Mouse (Mus musculus) forebrain, embryonic 10.5 days (tissue): ENCODE measurements around the gene Ctnnb1. TPM values are rescaled to one million over a fixed set of nuclear protein-coding genes. Genes with fewer than 3 reads are reported as not detected.

ENCODE experiments used
- DNase-seq: peaks from one replicate; pipeline ENCODE4 v3.0.0-alpha.2; 2017; ENCODE audit warnings: low spot score; ENCODE audit errors: extremely low spot score
- H3K27ac ChIP-seq: fragments of 300-500 bp; sonication (generic); 2 replicates; pipeline ENCODE4 v1.5.1; 2016; ENCODE audit warnings: mild to moderate bottlenecking
- H3K27me3 ChIP-seq: fragments of 300-500 bp; sonication (generic); 2 replicates; pipeline ENCODE4 v1.6.1; 2016; ENCODE audit warnings: mild to moderate bottlenecking; ENCODE audit not compliant: poor library complexity, severe bottlenecking
- H3K36me3 ChIP-seq: fragments of 300-500 bp; sonication (generic); replicated peaks from 2 replicates; pipeline ENCODE4 v1.6.1; 2016; ENCODE audit warnings: mild to moderate bottlenecking, moderate library complexity
- H3K4me1 ChIP-seq: fragments of 300-500 bp; sonication (generic); 2 replicates; pipeline ENCODE4 v1.6.1; 2016
- H3K4me3 ChIP-seq: fragments of 300-500 bp; sonication (generic); 2 replicates; pipeline ENCODE4 v1.5.1; 2016; ENCODE audit warnings: mild to moderate bottlenecking, moderate library complexity
- H3K9me3 ChIP-seq: fragments of 300-500 bp; sonication (generic); 2 replicates; pipeline ENCODE4 v1.6.1; 2016; ENCODE audit warnings: mild to moderate bottlenecking, moderate library complexity
- WGBS: fragments of 180-500 bp; shearing (Covaris S2); methylation state at CpG from one replicate; pipeline ENCODE4 v1.1.7; 2016; 5-methylcytosine and 5-hydroxymethylcytosine counted together
- polyA plus RNA-seq: library from polyadenylated mRNA; unstranded; fragments of >200 nt; fragmentation: Nextera tagmentation; extraction: Ambion mirVana; gene quantifications from 2 replicates; pipeline ENCODE4 v1.2.1, GENCODE M21; 2016

Gene Ctnnb1
- polyA plus RNA-seq, result 647 and 664 TPM in 2 replicates

- Histone ChIP-seq H3K4me1 (peaks cover 57% of the 10 kb centered on the region), H3K27ac (peak within 1 kb of the TSS; percentile 65; the same call in 1 of the 2 replicates), H3K4me3 (peak within 1 kb of the TSS; percentile 24), H3K27me3 (no peaks in the 10 kb centered on the region), H3K36me3 (no peaks in the 10 kb centered on the region), H3K9me3 (no peaks in the 10 kb centered on the region)
- WGBS, result 61% methylated on average over 11 of the region's 11 CpGs
- no peak for DNase-seq
Observed at GRCm38 (mm10) chr9:120929081-120929480, at the start of gene Ctnnb1. Ctnnb1 (plus strand) TSS chr9:120929216.

- Histone ChIP-seq H3K36me3 (no peaks in the 10 kb centered on the region), H3K27ac (no peak overlapping the region), H3K4me1 (peaks cover 15% of the 10 kb centered on the region), H3K9me3 (no peaks in the 10 kb centered on the region), H3K4me3 (no peak overlapping the region), H3K27me3 (no peaks in the 10 kb centered on the region)
- no peak for DNase-seq
- WGBS, result 87% methylated on average over 9 of the region's 9 CpGs
Observed at GRCm38 (mm10) chr9:120880286-120880685, 48.7 kb upstream of the Ctnnb1 start.

GRCm38 (mm10) chr9:120881121-120881520 is 47.9 kb upstream of the Ctnnb1 start:
- no peak for DNase-seq
- Histone ChIP-seq H3K27me3 (no peaks in the 10 kb centered on the region), H3K4me3 (no peak overlapping the region), H3K27ac (no peak overlapping the region), H3K36me3 (no peaks in the 10 kb centered on the region), H3K9me3 (no peaks in the 10 kb centered on the region), H3K4me1 (peaks cover 16% of the 10 kb centered on the region)
- WGBS, result 94% methylated on average over 15 of the region's 15 CpGs

GRCm38 (mm10) chr9:120881839-120882238 is 47.2 kb upstream of the Ctnnb1 start:
- Histone ChIP-seq H3K27me3 (no peaks in the 10 kb centered on the region), H3K4me1 (peaks cover 13% of the 10 kb centered on the region), H3K27ac (no peak overlapping the region), H3K9me3 (no peaks in the 10 kb centered on the region), H3K36me3 (no peaks in the 10 kb centered on the region), H3K4me3 (no peak overlapping the region)
- WGBS, result 83% methylated on average over 4 of the region's 4 CpGs
- no peak for DNase-seq

- Histone ChIP-seq H3K9me3 (no peaks in the 10 kb centered on the region), H3K36me3 (no peaks in the 10 kb centered on the region), H3K27ac (peak overlapping the region; percentile 32), H3K4me3 (no peak overlapping the region), H3K27me3 (no peaks in the 10 kb centered on the region), H3K4me1 (peaks cover 12% of the 10 kb centered on the region)
- 78% methylated on average over 10 of the region's 10 CpGs for WGBS
- no peak for DNase-seq
Observed at GRCm38 (mm10) chr9:120884726-120885125, 44.3 kb upstream of the Ctnnb1 start.

GRCm38 (mm10) chr9:120887631-120888030 is 41.4 kb upstream of the Ctnnb1 start:
- 83% methylated on average over 2 of the region's 2 CpGs for WGBS
- no peak overlapping the region for H3K27ac ChIP-seq
- no peak overlapping the region for H3K4me3 ChIP-seq
- H3K4me1 ChIP-seq, result peaks cover 12% of the 10 kb centered on the region
- no peaks in the 10 kb centered on the region for H3K36me3 ChIP-seq
- DNase-seq, result no peak
- H3K27me3 ChIP-seq, result no peaks in the 10 kb centered on the region
- H3K9me3 ChIP-seq, result no peaks in the 10 kb centered on the region

GRCm38 (mm10) chr9:120893435-120893834 is 35.6 kb upstream of the Ctnnb1 start:
- no peak overlapping the region for H3K27ac ChIP-seq
- 96% methylated on average over 11 of the region's 11 CpGs for WGBS
- H3K36me3 ChIP-seq, result no peaks in the 10 kb centered on the region
- no peaks in the 10 kb centered on the region for H3K27me3 ChIP-seq
- peaks cover 4% of the 10 kb centered on the region; the same call in 1 of the 2 replicates for H3K4me1 ChIP-seq
- H3K9me3 ChIP-seq, result no peaks in the 10 kb centered on the region
- no peak overlapping the region for H3K4me3 ChIP-seq
- DNase-seq, result no peak

- no peak overlapping the region for H3K4me3 ChIP-seq
- no peaks in the 10 kb centered on the region for H3K9me3 ChIP-seq
- no peaks in the 10 kb centered on the region for H3K27me3 ChIP-seq
- no peak overlapping the region for H3K27ac ChIP-seq
- H3K4me1 ChIP-seq, result peaks cover 4% of the 10 kb centered on the region; the same call in 1 of the 2 replicates
- 81% methylated on average over 10 of the region's 10 CpGs for WGBS
- no peak for DNase-seq
- H3K36me3 ChIP-seq, result no peaks in the 10 kb centered on the region
Observed at GRCm38 (mm10) chr9:120893971-120894370, 35.0 kb upstream of the Ctnnb1 start.

DNA sequence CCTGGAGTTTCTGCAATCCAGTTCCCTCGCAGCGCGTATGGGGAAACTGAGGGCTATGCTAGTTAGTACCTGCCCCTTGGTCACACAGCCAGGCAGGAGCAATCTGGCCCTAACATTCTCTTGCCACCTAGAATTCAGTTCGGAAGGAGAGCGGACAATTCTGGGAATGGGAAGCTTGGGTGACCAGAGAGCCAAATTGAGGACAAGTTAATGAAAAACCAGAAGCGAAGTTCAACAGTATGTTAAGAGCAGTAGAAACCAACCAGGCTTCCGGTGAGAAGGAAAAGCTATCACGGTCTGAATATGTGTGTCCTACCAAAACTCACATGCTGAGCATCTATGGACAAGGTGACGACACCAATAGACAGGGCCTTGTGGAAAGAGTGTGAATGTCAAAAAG is 34.6 kb upstream of the Ctnnb1 start:
- H3K9me3 ChIP-seq, result no peaks in the 10 kb centered on the region
- no peaks in the 10 kb centered on the region for H3K27me3 ChIP-seq
- no peak overlapping the region for H3K27ac ChIP-seq
- DNase-seq, result no peak
- no peak overlapping the region for H3K4me3 ChIP-seq
- peaks cover 4% of the 10 kb centered on the region; the same call in 1 of the 2 replicates for H3K4me1 ChIP-seq
- H3K36me3 ChIP-seq, result no peaks in the 10 kb centered on the region
- 97% methylated on average over 9 of the region's 9 CpGs for WGBS

DNA sequence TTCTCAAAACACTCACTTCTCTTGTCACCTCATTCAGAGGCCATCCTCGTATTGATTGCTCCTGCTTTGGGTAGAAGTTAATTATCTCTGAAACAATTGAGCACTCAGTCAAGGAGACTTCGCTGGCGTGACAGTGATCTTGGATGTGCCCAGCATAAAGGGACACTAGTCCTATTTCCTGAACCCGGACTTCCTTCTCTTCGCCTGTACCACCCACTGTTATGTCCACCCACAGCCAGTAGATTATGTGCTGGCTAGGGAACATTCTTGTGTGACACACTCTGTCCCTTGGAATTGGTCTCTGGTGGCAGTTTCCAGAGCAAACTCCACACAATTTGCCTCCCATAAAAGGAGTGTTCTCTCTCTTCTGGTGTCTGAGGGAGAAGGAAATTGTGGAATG is 32.5 kb upstream of the Ctnnb1 start:
- WGBS, result 58% methylated on average over 5 of the region's 5 CpGs
- Histone ChIP-seq H3K27me3 (no peaks in the 10 kb centered on the region), H3K27ac (no peak overlapping the region), H3K4me1 (peaks cover 14% of the 10 kb centered on the region), H3K9me3 (no peaks in the 10 kb centered on the region), H3K36me3 (no peaks in the 10 kb centered on the region), H3K4me3 (no peak overlapping the region)
- DNase-seq, result no peak

- no peak overlapping the region for H3K4me3 ChIP-seq
- 82% methylated on average over 4 of the region's 4 CpGs for WGBS
- H3K4me1 ChIP-seq, result peaks cover 14% of the 10 kb centered on the region
- H3K36me3 ChIP-seq, result no peaks in the 10 kb centered on the region
- no peak overlapping the region for H3K27ac ChIP-seq
- no peak for DNase-seq
- H3K9me3 ChIP-seq, result no peaks in the 10 kb centered on the region
- H3K27me3 ChIP-seq, result no peaks in the 10 kb centered on the region
Observed at GRCm38 (mm10) chr9:120897269-120897668, 31.7 kb upstream of the Ctnnb1 start.

DNA sequence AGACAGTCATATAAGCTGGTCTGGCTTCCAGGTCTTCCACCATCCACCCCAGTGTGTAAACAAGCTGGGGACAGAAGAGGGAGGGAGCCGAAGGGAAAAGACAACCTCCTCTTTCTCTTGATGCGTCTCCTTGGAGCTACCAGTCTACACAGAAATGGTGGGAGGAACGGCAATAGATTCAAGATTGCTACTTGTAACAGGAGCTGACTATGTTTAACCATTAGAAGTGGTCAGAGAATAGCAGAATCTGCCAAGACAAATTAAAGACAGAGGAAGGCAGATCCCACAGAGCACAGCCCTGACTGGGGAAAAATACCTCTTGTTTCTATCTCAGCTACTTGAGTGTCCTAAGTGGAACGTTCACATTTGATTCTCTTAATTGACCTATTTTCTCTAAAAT is 29.2 kb upstream of the Ctnnb1 start:
- whole genome bisulfite sequencing, result 67% methylated on average over 4 of the region's 4 CpGs
- Histone ChIP-seq H3K4me1 (peaks cover 14% of the 10 kb centered on the region), H3K27ac (no peak overlapping the region), H3K36me3 (no peaks in the 10 kb centered on the region), H3K27me3 (no peaks in the 10 kb centered on the region), H3K9me3 (no peaks in the 10 kb centered on the region), H3K4me3 (no peak overlapping the region)
- no peak for DNase-seq

DNA sequence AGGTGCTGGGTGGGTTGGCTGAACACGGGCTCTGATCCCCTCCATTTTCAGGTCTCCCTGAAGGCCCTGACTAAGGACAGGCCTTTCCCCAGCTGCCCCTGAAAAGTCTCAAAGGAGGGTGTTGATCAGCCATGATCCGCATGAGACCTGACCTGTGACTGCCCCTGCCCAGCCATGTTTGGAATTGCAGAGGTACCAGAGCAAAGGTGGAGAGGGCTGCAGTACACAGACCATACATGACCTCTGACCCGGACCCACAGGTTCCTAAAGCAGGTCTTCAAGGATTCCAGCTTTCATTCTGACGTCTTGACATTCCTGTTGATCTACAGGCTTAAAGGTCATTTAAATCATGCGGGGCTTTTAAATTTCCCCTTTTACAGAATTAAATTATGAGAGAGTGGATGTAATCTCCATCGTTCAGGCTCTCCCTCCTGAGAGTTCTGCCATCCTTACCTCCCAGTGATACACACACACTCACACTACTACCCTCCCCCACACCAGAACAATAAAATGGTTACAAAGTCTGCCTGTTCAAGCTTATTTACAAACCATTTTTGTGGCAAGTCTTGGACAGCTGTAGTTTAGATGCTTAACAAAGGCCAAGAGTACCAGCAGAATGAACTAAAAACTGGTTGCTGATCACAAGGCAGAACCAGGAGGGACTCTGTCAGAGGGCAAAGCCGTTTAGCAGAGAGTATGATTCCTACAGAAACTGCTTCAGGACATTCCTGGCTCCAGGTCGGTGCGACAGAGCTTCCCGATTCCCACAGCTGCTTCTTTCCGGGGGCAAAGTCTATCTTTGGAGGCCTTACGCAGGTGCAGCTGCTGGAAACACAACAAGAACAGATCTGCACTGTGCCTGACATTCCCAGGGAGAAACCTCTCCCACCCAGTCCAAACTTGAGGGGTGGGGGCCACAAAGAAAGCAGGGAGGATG is 28.4 kb upstream of the Ctnnb1 start:
- Histone ChIP-seq H3K9me3 (no peaks in the 10 kb centered on the region), H3K27ac (no peak overlapping the region), H3K27me3 (no peaks in the 10 kb centered on the region), H3K4me3 (no peak overlapping the region), H3K36me3 (no peaks in the 10 kb centered on the region), H3K4me1 (peaks cover 14% of the 10 kb centered on the region)
- WGBS, result 70% methylated on average over 12 of the region's 12 CpGs
- DNase-seq, result no peak
